Mouse (Mus musculus) testis, adult 2 months (tissue): ENCODE measurements around the gene Ier2.

Experiments used
- CTCF ChIP-seq: fragments of 200-500 bp; IDR thresholded peaks from 2 replicates; pipeline ENCODE4 v1.5.1; 2012; ENCODE audit warnings: low read depth, mild to moderate bottlenecking, inconsistent platforms, low read length, moderate library complexity; ENCODE audit not compliant: control insufficient read depth, insufficient read depth, insufficient replicate concordance
- POLR2A ChIP-seq: fragments of 200-500 bp; IDR thresholded peaks from 2 replicates; pipeline ENCODE4 v1.6.1; 2012; ENCODE audit warnings: low read depth, mild to moderate bottlenecking, inconsistent platforms, low read length, moderate library complexity; ENCODE audit not compliant: control insufficient read depth

DNA sequence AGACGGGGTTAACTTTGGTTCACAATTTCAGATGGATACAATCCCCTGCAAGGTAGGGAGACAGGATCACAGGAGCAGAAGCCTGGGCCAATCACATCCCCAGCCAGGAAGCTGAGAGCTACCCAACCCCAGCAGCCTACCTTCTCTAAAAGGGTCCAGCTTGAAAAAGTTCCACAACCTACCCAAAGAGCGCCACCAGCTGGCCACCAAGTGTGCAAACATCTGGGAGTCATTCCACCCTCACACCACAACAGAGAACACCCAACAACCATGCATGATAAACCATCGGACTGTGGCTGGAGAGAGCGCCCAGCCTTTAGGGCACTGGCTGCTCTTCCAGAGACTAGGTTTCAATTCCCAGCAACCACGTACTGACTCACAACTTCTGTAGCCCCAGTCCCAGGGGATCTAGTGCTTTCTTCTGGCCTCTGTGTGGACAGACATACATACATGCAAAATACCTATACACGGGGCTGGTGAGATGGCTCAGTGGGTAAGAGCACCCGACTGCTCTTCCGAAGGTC lies 41.5 kb downstream of the Ier2 start:
- TF ChIP-seq CTCF (peak; percentile 16; the same call in 1 of the 2 replicates), POLR2A (no peak)
